Mouse (Mus musculus): Measurements from ENCODE around the gene Mgll.

GRCm38 (mm10) chr6:88857249-88857648 lies 133.0 kb downstream of the Mgll start:
- 0 out of 2 replicates have a peak, but pooled peaks have one; percentile 11 for TF ChIP-seq CTCF (IDR thresholded peaks at IDR 0.05; ENCODE audit: borderline replicate concordance, insufficient read depth, low read length)
- no peak for TF ChIP-seq POLR2A (IDR thresholded peaks at IDR 0.05; ENCODE audit: low read depth, low read length)
